Mouse (Mus musculus) lung, adult 10 weeks (tissue): ENCODE measurements around the gene Ptcra. TPM values are rescaled to one million over a fixed set of nuclear protein-coding genes. Genes with fewer than 3 reads are reported as not detected.

Source experiments
- polyA plus RNA-seq: library from polyadenylated mRNA; stranded (reverse); fragments of 350-450 nt; fragmentation: Illumina TruSeq; extraction: RNeasy Lipid Tissue Mini Kit (QIAGEN cat#74804); gene quantifications from one replicate; pipeline ENCODE4 v1.2.3, GENCODE M21; 2014; ENCODE audit warnings: low read depth, low replicate concordance; ENCODE audit not compliant: insufficient read depth

Gene Ptcra
- polyA plus RNA-seq, result not detected

GRCm38 (mm10) chr17:46763544-46763943 is at the start of gene Ptcra:
Ptcra (minus strand) TSS chr17:46763712.

DNA sequence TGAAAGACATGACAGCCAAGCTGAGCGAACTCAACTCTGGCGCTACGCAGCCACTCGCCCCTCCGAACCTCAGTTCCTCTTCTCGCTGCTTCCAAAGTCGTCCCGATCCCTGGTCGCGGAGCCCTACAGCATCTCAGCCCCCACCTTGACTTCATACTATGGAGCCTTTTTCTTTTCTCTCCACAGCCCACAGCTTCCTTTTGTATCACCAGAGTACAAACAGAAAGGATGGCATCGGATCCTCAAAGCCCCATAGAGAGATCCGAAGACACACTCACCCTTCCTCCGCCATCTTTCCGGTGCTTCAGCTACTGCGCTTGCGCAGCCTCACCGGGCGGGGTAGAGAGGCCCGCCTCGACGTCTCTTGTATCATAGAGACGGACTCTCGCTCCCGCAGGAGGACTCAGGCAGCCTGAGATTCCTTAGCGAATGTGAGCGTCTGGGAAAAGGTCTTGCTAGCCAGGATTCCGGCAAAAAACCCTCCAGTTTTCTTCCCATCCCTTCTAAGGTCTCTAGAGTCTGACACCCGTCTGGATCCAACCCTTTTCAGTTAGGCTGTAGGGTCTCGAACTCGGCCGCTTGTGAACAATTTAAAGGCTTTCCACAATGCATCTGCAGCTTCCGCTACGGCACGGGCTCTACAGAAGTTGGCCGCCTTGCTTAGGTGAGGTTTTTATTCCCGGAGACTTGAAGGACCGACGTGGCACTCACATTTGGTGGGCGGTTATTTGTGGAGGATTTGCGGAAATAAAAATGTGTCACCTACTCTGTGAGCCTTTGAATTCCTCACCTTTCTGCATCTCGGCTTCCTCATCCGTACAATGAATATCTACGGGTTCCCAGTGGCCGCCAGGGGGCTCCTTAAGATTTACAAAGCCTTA is 19.1 kb upstream of the Ptcra start, which contains the start of gene Rpl7l1:
TSS of gene Rpl7l1 (minus strand) at position 332 of the 881 bp plus-strand sequence.

GRCm38 (mm10) chr17:46772404-46773277 is 9.1 kb upstream of the Ptcra start, which contains the start of gene 2310039H08Rik:
2310039H08Rik (plus strand) TSS chr17:46772635.

DNA sequence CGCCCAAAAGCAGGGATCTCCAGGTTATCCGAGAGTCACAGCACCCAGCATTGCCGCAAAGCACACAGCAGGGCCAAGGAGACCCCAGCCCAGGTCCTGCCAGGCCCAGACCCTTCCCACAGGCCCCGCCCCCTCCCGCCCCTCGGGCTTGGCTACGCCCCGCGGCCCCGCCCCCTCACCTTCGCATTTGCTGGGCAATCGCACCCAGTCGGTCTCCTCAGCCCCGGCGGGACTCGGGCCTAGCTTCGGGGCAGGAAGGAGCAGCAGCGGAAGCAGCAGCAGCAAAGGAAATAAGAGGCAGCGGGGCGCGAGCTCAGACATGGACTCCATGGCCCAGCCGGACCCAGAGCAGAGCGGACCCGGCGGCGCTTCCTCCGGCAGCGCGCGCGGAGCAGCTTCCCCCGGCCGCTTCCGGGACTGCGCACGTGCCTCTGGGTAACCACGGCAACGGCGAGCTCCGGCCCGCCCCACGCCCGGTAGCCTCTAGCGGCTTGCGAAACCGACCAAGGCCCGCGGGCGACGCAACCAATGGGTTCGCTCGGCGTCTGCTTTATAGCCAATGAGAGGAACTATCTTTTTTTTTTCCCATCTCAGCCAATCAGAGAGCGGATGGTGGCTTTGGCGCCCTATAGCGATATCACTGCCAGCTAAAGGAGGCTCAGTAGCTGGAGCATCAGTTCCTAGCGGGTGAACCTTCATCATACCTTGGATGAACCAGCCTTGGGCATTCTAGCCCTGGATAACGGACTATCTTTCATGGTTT is 11.5 kb downstream of the Ptcra start, which contains the start of gene Cnpy3:
TSS of gene Cnpy3 (minus strand) at position 421 of the 763 bp plus-strand sequence.

GRCm38 (mm10) chr17:46728904-46729318 is 34.6 kb downstream of the Ptcra start, which contains the start of gene Gnmt:
Gnmt (minus strand) TSS chr17:46729168.

DNA sequence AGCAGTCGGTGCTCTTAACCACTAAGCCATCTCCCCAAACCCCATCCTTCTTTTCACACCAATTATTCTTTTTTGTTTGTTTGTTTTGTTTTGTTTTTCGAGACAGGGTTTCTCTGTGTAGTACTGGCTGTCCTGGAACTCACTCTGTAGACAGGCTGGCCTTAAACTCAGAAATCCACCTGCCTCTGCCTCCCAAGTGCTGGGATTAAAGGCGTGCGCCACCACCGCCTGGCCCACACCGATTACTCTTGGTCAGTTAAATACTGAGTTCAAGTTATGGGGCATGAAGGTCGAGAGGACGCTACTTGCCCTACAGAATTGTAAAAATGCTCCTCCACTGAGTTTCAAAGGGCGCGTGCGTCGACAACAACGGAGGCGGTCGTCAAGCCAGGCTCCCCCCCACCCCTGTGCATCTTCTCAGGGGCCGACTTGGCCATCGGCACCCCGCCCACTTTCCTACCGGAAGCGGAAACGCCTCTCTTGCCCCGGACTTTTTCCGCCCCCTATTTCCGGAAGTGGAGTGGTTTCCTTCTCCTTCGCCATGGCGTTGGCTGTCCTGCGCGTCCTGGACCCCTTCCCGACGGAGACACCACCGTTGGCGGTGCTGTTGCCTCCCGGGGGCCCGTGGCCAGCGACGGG is 52.4 kb downstream of the Ptcra start, which contains the start of gene Pex6:
TSS of gene Pex6 (plus strand) at position 505 of the 639 bp plus-strand sequence.

Other genes starting within 250 kb of the Ptcra start
- 9.1 TPM for gene Cul9, start 217.3 kb downstream of the Ptcra start, polyA plus RNA-seq
- gene Srf, start 207.5 kb downstream of the Ptcra start, polyA plus RNA-seq, result 28.1 TPM
- 21.3 TPM for gene Ptk7, start 134.2 kb downstream of the Ptcra start, polyA plus RNA-seq
- 16.5 TPM for gene Klc4, start 117.7 kb downstream of the Ptcra start, polyA plus RNA-seq
- 53.2 TPM for gene Mrpl2, start 117.5 kb downstream of the Ptcra start, polyA plus RNA-seq
- 15.0 TPM for gene Cul7, start 113.4 kb downstream of the Ptcra start, polyA plus RNA-seq
- 22.9 TPM for gene Rrp36, start 89.4 kb downstream of the Ptcra start, polyA plus RNA-seq
- 106 TPM for gene Mea1, start 84.9 kb downstream of the Ptcra start, polyA plus RNA-seq
- gene Klhdc3, start 82.8 kb downstream of the Ptcra start, polyA plus RNA-seq, result 33.7 TPM
- gene Ppp2r5d, start 58.6 kb downstream of the Ptcra start, polyA plus RNA-seq, result 21.6 TPM
- gene Pex6, start 52.2 kb downstream of the Ptcra start, polyA plus RNA-seq, result 25.9 TPM
- 10.9 TPM for gene Gnmt, start 34.5 kb downstream of the Ptcra start, polyA plus RNA-seq
- 38.7 TPM for gene Cnpy3, start 11.5 kb downstream of the Ptcra start, polyA plus RNA-seq
- 25.5 TPM for gene 2310039H08Rik, start 8.9 kb upstream of the Ptcra start, polyA plus RNA-seq
- 48.3 TPM for gene Rpl7l1, start 19.0 kb upstream of the Ptcra start, polyA plus RNA-seq
- 4.0 TPM for gene Bicral, start 94.8 kb upstream of the Ptcra start, polyA plus RNA-seq
- gene Tbcc, start 127.0 kb upstream of the Ptcra start, polyA plus RNA-seq, result 21.2 TPM
- not detected for gene Prph2, start 146.7 kb upstream of the Ptcra start, polyA plus RNA-seq
- gene Ubr2, start 246.8 kb upstream of the Ptcra start, polyA plus RNA-seq, result 8.0 TPM